Mouse (Mus musculus) intestine, postnatal 0 days (tissue): ENCODE results near the gene Gjb6. TPM values are rescaled to one million over a fixed set of nuclear protein-coding genes. Genes with fewer than 3 reads are reported as not detected.

Source experiments
- ATAC-seq: fragments of 200-750 bp; cut with Nextera tagmentation; 2 replicates; pipeline ENCODE4 v1.8.0; 2017; ENCODE audit warnings: mild to moderate bottlenecking, moderate TSS enrichment, moderate library complexity
- H3K27ac ChIP-seq: fragments of 300-500 bp; sonication (generic); 2 replicates; pipeline ENCODE4 v1.5.1; 2014; ENCODE audit warnings: mild to moderate bottlenecking, low read depth, low read length, moderate library complexity
- H3K27me3 ChIP-seq: fragments of 300-500 bp; sonication (generic); replicated peaks from 2 replicates; pipeline ENCODE4 v1.6.1; 2014; ENCODE audit warnings: low read length, mixed read lengths; ENCODE audit not compliant: control insufficient read depth, insufficient read depth
- H3K36me3 ChIP-seq: fragments of 300-500 bp; sonication (generic); 2 replicates; pipeline ENCODE4 v1.6.1; 2014; ENCODE audit warnings: mild to moderate bottlenecking, moderate library complexity; ENCODE audit not compliant: control insufficient read depth, insufficient read depth
- H3K4me1 ChIP-seq: fragments of 300-500 bp; sonication (generic); replicated peaks from 2 replicates; pipeline ENCODE4 v1.6.1; 2014; ENCODE audit warnings: antibody characterized with exemption, low read length, mixed read lengths; ENCODE audit not compliant: control insufficient read depth, insufficient read depth
- H3K4me2 ChIP-seq: fragments of 300-500 bp; sonication (generic); replicated peaks from 2 replicates; pipeline ENCODE4 v1.6.1; 2014; ENCODE audit warnings: low read depth, mild to moderate bottlenecking, moderate library complexity
- H3K4me3 ChIP-seq: fragments of 300-500 bp; sonication (generic); 2 replicates; pipeline ENCODE4 v1.5.1; 2014; ENCODE audit warnings: low read depth, low read length
- H3K9ac ChIP-seq: fragments of 300-500 bp; sonication (generic); 2 replicates; pipeline ENCODE4 v1.6.1; 2014; ENCODE audit warnings: mild to moderate bottlenecking, low read depth, low read length
- H3K9me3 ChIP-seq: fragments of 300-500 bp; sonication (generic); 2 replicates; pipeline ENCODE4 v1.6.1; 2016; ENCODE audit warnings: mixed run types; ENCODE audit not compliant: control insufficient read depth
- CTCF ChIP-seq: sonication (generic); IDR thresholded peaks from 2 replicates; pipeline ENCODE4 v1.5.1; 2016; ENCODE audit warnings: low read depth, mild to moderate bottlenecking, control low read depth, antibody characterized with exemption, moderate library complexity
- WGBS: fragments of 180-500 bp; shearing (Covaris S2); extraction: QIAGEN DNeasy Blood & Tissue Kit; methylation state at CpG from one replicate; pipeline ENCODE4 v1.1.7; 2014; 5-methylcytosine and 5-hydroxymethylcytosine counted together
- polyA plus RNA-seq: library from polyadenylated mRNA; unstranded; fragments of >200 nt; fragmentation: Nextera tagmentation; extraction: Ambion mirVana; gene quantifications from 2 replicates; pipeline ENCODE4 v1.2.1, GENCODE M21; 2015

The Gjb6 gene
- polyA plus RNA-seq, 1 experiment from 2014 or later = 0.63 TPM

DNA sequence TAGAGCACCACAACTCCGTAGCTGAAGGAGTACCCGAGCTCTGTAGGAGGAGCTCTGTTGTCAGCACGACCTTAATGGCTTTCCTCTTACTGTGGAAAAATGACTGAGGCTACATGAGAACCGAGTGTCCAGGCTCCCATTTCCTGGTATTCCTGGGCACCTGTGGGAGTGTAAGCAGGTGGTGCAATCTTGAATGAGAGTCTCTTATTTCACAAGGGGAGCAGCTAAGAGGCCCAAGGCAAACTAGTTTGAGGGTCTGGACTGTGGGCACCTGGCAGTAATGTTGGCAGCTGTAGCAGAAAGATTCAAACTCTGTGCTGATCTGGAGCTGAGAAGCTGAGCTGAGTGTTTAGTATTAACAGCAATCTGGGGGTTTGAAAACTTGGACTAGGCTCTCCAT, 6.0 kb downstream of the Gjb6 start:
- no peak for ATAC-seq
- Histone ChIP-seq H3K9ac (no peak overlapping the region), H3K4me1 (no peaks in the 10 kb centered on the region), H3K36me3 (no peaks in the 10 kb centered on the region), H3K9me3 (no peaks in the 10 kb centered on the region), H3K27me3 (peaks cover 9% of the 10 kb centered on the region; the same call in 1 of the 2 replicates), H3K4me3 (no peak overlapping the region), H3K4me2 (no peak overlapping the region), H3K27ac (no peak overlapping the region)
- 42% methylated on average over 4 of the region's 4 CpGs for WGBS
- no peak for TF ChIP-seq CTCF

DNA sequence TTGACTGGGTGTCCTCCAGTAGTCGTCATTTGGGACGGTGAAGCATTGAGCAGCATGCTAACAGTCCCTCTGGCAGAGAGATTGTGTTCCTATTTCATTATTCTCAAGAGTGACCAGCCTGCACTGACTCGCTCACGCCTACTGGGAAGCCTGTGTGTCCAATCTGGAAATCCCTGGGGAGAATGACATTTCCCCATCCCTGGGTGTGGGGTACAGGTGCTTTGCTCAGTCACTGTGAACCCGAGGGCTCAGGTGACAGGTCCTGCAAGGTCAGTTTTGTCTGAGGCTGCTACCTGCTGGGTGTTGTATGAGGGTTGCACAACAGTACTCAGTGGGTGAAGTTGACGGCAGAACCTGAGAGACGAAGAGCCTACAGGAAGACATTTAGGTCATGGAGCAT, 11.1 kb downstream of the Gjb6 start:
- Histone ChIP-seq H3K27ac (no peak overlapping the region), H3K4me1 (no peaks in the 10 kb centered on the region), H3K9me3 (no peaks in the 10 kb centered on the region), H3K4me3 (no peak overlapping the region), H3K9ac (no peak overlapping the region), H3K27me3 (no peaks in the 10 kb centered on the region), H3K4me2 (no peak overlapping the region), H3K36me3 (no peaks in the 10 kb centered on the region)
- 82% methylated on average over 7 of the region's 7 CpGs for WGBS
- TF ChIP-seq CTCF = no peak
- no peak for ATAC-seq

GRCm38 (mm10) chr14:57115823-57116544, 17.4 kb downstream of the Gjb6 start, which contains the start of gene Gm4491:
Gm4491 (minus strand) TSS chr14:57115883.
- no peak for TF ChIP-seq CTCF
- WGBS = 43% methylated on average over 13 of the region's 13 CpGs
- Histone ChIP-seq H3K4me3 (no peak within 1 kb of the TSS), H3K27ac (no peak within 1 kb of the TSS), H3K36me3 (no peaks in the 10 kb centered on the region), H3K9me3 (no peaks in the 10 kb centered on the region), H3K9ac (no peak within 1 kb of the TSS), H3K4me1 (no peaks in the 10 kb centered on the region), H3K4me2 (no peak within 1 kb of the TSS), H3K27me3 (no peaks in the 10 kb centered on the region)
- no peak for ATAC-seq

DNA sequence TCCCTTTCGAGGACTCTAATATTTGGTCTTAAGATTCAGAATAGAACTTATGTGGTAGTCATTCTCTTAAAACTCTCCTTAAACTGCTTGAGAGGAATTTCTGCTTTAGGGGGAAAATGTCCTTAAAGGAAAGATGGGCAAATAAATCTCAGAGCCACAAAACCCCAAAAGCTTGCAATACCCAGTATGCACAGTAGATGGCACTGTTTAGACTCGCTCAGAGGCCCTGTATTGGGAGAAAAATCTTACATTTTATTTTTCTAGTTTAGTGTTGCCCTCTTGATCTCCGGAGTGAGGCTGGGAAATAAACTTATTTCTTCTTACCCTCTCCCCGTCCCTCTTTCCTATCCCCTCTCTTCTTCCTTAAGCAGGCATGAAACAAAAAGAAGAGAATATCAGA, 24.2 kb downstream of the Gjb6 start:
- TF ChIP-seq CTCF = peak; percentile 88
- no peak overlapping the region for H3K27ac ChIP-seq
- H3K4me2 ChIP-seq = no peak overlapping the region
- WGBS = 12% methylated on average over 4 of the region's 4 CpGs
- H3K36me3 ChIP-seq = no peaks in the 10 kb centered on the region
- no peak overlapping the region for H3K9ac ChIP-seq
- no peak for ATAC-seq
- H3K4me3 ChIP-seq = no peak overlapping the region
- H3K4me1 ChIP-seq = no peaks in the 10 kb centered on the region
- peaks cover 12% of the 10 kb centered on the region for H3K27me3 ChIP-seq
- H3K9me3 ChIP-seq = no peaks in the 10 kb centered on the region

DNA sequence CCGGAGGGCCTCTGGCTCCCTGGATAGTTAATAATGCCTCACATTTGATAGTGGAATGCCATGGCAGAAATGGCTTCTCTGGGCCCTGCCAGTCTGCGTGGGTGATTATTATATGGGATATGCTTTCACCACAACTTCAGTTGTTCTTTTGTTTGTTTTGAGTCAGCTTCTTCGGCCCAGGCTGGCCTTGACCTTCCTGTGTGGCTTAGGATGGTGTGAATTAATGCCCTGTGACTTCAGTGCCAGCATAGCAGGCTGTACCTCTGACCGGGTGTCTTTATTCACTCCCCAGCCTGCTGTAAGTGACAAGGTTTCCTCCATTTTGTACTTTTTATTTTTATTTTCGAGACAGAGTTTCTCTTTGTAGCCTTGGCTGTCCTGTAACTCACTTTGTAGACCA, 25.5 kb downstream of the Gjb6 start:
- no peaks in the 10 kb centered on the region for H3K4me1 ChIP-seq
- no peak for ATAC-seq
- H3K9me3 ChIP-seq = no peaks in the 10 kb centered on the region
- H3K27me3 ChIP-seq = peaks cover 12% of the 10 kb centered on the region
- H3K4me2 ChIP-seq = peak overlapping the region; percentile 27; the same call in 1 of the 2 replicates
- no peaks in the 10 kb centered on the region for H3K36me3 ChIP-seq
- WGBS = 64% methylated on average over 5 of the region's 5 CpGs
- H3K4me3 ChIP-seq = no peak overlapping the region
- TF ChIP-seq CTCF = no peak
- no peak overlapping the region for H3K9ac ChIP-seq
- no peak overlapping the region for H3K27ac ChIP-seq

DNA sequence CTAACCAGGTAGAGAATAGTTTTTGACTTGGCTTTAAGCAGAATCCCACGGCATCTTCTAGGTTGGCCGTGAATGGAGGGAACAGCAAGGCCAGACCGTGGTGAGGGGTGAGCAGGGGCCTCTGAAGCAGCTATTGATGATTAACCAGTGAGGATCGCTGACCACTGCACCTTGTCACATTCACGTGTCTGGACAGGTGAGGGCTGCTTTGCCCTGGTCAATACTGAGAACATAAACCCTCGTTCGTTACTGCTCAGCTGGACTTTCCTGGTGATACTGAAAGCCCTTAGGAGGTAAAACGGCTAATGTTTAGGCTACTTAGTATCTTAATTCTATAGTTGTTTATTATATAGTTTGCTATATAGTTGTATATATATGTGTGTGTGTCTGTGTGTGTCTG, 26.3 kb downstream of the Gjb6 start:
- H3K27me3 ChIP-seq = peaks cover 12% of the 10 kb centered on the region
- 0 out of 2 replicates have a peak overlapping the region, but pooled peaks have one; percentile 27 for H3K4me2 ChIP-seq
- no peak overlapping the region for H3K9ac ChIP-seq
- peak; percentile 29; the same call in 1 of the 2 replicates for ATAC-seq
- H3K9me3 ChIP-seq = no peaks in the 10 kb centered on the region
- H3K36me3 ChIP-seq = no peaks in the 10 kb centered on the region
- H3K27ac ChIP-seq = 0 out of 2 replicates have a peak overlapping the region, but pooled peaks have one; percentile 11
- no peak overlapping the region for H3K4me3 ChIP-seq
- WGBS = 53% methylated on average over 8 of the region's 8 CpGs
- TF ChIP-seq CTCF = no peak
- no peaks in the 10 kb centered on the region for H3K4me1 ChIP-seq
